Mouse (Mus musculus): ENCODE results near the gene Mmgt2.

Gene Mmgt2

GRCm38 (mm10) chr11:62648591-62649391, at the start of gene Mmgt2:
Gene Mmgt2 (plus strand): TSS chr11:62648664.
- peak; percentile 92 for DNase-seq (ENCODE audit: low read depth, low spot score)

- DNase-seq (ENCODE audit: low read depth, low spot score): no peak
Measured at GRCm38 (mm10) chr11:62601732-62602618, 46.5 kb upstream of the Mmgt2 start.

- peak; percentile 99 for DNase-seq (ENCODE audit: low read depth, low spot score)
Measured at GRCm38 (mm10) chr11:62602619-62603311, 45.7 kb upstream of the Mmgt2 start.

GRCm38 (mm10) chr11:62603312-62604056, 45.0 kb upstream of the Mmgt2 start:
- DNase-seq (ENCODE audit: low read depth, low spot score): no peak

GRCm38 (mm10) chr11:62604123-62604706, 44.2 kb upstream of the Mmgt2 start:
- no peak for DNase-seq (ENCODE audit: low read depth, low spot score)

- no peak for DNase-seq (ENCODE audit: low read depth, low spot score)
Measured at GRCm38 (mm10) chr11:62604886-62605618, 43.4 kb upstream of the Mmgt2 start.

- no peak for DNase-seq (ENCODE audit: low read depth, low spot score)
Measured at GRCm38 (mm10) chr11:62605619-62606298, 42.7 kb upstream of the Mmgt2 start.

- DNase-seq (ENCODE audit: low read depth, low spot score): no peak
Measured at GRCm38 (mm10) chr11:62606299-62607169, 41.9 kb upstream of the Mmgt2 start.

- no peak for DNase-seq (ENCODE audit: low read depth, low spot score)
Measured at GRCm38 (mm10) chr11:62607170-62607951, 41.1 kb upstream of the Mmgt2 start.

- DNase-seq (ENCODE audit: low read depth, low spot score): no peak
Measured at GRCm38 (mm10) chr11:62607952-62608201, 40.6 kb upstream of the Mmgt2 start.

GRCm38 (mm10) chr11:62608826-62609675, 39.4 kb upstream of the Mmgt2 start:
- no peak for DNase-seq (ENCODE audit: low read depth, low spot score)

GRCm38 (mm10) chr11:62610304-62610703, 38.2 kb upstream of the Mmgt2 start:
- no peak for DNase-seq (ENCODE audit: low read depth, low spot score)

- no peak for DNase-seq (ENCODE audit: low read depth, low spot score)
Measured at GRCm38 (mm10) chr11:62612604-62613003, 35.9 kb upstream of the Mmgt2 start.

- DNase-seq (ENCODE audit: low read depth, low spot score): peak; percentile 97
Measured at GRCm38 (mm10) chr11:62613657-62614365, 34.7 kb upstream of the Mmgt2 start.

GRCm38 (mm10) chr11:62614876-62615410, 33.5 kb upstream of the Mmgt2 start:
- no peak for DNase-seq (ENCODE audit: low read depth, low spot score)

- no peak for DNase-seq (ENCODE audit: low read depth, low spot score)
Measured at GRCm38 (mm10) chr11:62615456-62615855, 33.0 kb upstream of the Mmgt2 start.

Data from forelimb bud, embryonic 11.5 days (tissue).